Mouse (Mus musculus) myocyte (in vitro differentiated cells): ENCODE measurements around the gene Gm28308.

Experiments used
- MAX ChIP-seq: IDR thresholded peaks from one replicate; pipeline ENCODE4 v1.6.1; 2011; ENCODE audit warnings: low read depth, mild to moderate bottlenecking, control low read depth
- TCF12 ChIP-seq: IDR thresholded peaks from one replicate; pipeline ENCODE4 v1.6.1; 2011; ENCODE audit warnings: mild to moderate bottlenecking, control low read depth; ENCODE audit not compliant: poor library complexity, insufficient read depth, severe bottlenecking

- TF ChIP-seq TCF12 (no peak), MAX (no peak)
Observed at GRCm38 (mm10) chr6:52200751-52201250, 12.3 kb downstream of the Gm28308 start.
